Mouse (Mus musculus) heart, embryonic 12.5 days (tissue): Measurements from ENCODE around the gene 2300009A05Rik. TPM values are rescaled to one million over a fixed set of nuclear protein-coding genes. Genes with fewer than 3 reads are reported as not detected.

Source experiments
- ATAC-seq: fragments of 200-750 bp; cut with Nextera tagmentation; 2 replicates; pipeline ENCODE4 v1.8.0; 2017; ENCODE audit warnings: moderate TSS enrichment, moderate library complexity; ENCODE audit not compliant: insufficient number of reproducible peaks, low FRiP score
- H3K27ac ChIP-seq: fragments of 300-500 bp; sonication (generic); 2 replicates; pipeline ENCODE4 v1.5.1; 2016; ENCODE audit warnings: mild to moderate bottlenecking, moderate library complexity; ENCODE audit not compliant: poor library complexity, severe bottlenecking
- H3K27me3 ChIP-seq: fragments of 300-500 bp; sonication (generic); replicated peaks from 2 replicates; pipeline ENCODE4 v1.6.1; 2016; ENCODE audit warnings: mild to moderate bottlenecking, moderate library complexity
- H3K36me3 ChIP-seq: fragments of 300-500 bp; sonication (generic); 2 replicates; pipeline ENCODE4 v1.6.1; 2016; ENCODE audit warnings: mild to moderate bottlenecking, moderate library complexity
- H3K4me1 ChIP-seq: fragments of 300-500 bp; sonication (generic); replicated peaks from 2 replicates; pipeline ENCODE4 v1.6.1; 2016; ENCODE audit warnings: mild to moderate bottlenecking
- H3K4me2 ChIP-seq: fragments of 300-500 bp; sonication (generic); 2 replicates; pipeline ENCODE4 v1.6.1; 2016; ENCODE audit warnings: mild to moderate bottlenecking, moderate library complexity
- H3K4me3 ChIP-seq: fragments of 300-500 bp; sonication (generic); 2 replicates; pipeline ENCODE4 v1.5.1; 2016; ENCODE audit warnings: mild to moderate bottlenecking
- H3K9ac ChIP-seq: fragments of 300-500 bp; sonication (generic); 2 replicates; pipeline ENCODE4 v1.6.1; 2016; ENCODE audit warnings: mild to moderate bottlenecking, moderate library complexity
- H3K9me3 ChIP-seq: fragments of 300-500 bp; sonication (generic); replicated peaks from 2 replicates; pipeline ENCODE4 v1.6.1; 2016; ENCODE audit warnings: mild to moderate bottlenecking, moderate library complexity
- WGBS: fragments of 180-500 bp; shearing (Covaris S2); methylation state at CpG from one replicate; pipeline ENCODE4 v1.1.7; 2016; 5-methylcytosine and 5-hydroxymethylcytosine counted together
- polyA plus RNA-seq: library from polyadenylated mRNA; unstranded; fragments of >200 nt; fragmentation: Nextera tagmentation; extraction: Ambion mirVana; gene quantifications from 2 replicates; pipeline ENCODE4 v1.2.1, GENCODE M21; 2016

Gene 2300009A05Rik
- polyA plus RNA-seq, 1 experiment from 2014 or later: 64.5 TPM

- ATAC-seq: no peak
- 67% methylated on average over 1 of the region's 1 CpGs for WGBS
- Histone ChIP-seq H3K27ac (no peak overlapping the region), H3K9ac (no peak overlapping the region), H3K4me2 (no peak overlapping the region), H3K27me3 (no peaks in the 10 kb centered on the region), H3K9me3 (no peaks in the 10 kb centered on the region), H3K36me3 (no peaks in the 10 kb centered on the region), H3K4me1 (peaks cover 34% of the 10 kb centered on the region), H3K4me3 (no peak overlapping the region)
These were observed 50.9 kb downstream of the 2300009A05Rik start for GRCm38 (mm10) chr9:63348146-63348545.

- peaks cover 34% of the 10 kb centered on the region for H3K4me1 ChIP-seq
- H3K36me3 ChIP-seq: 0 out of 2 replicates have a peak, but pooled peaks cover 2% of the 10 kb centered on the region
- no peak overlapping the region for H3K9ac ChIP-seq
- no peak for ATAC-seq
- H3K9me3 ChIP-seq: no peaks in the 10 kb centered on the region
- H3K4me2 ChIP-seq: no peak overlapping the region
- H3K4me3 ChIP-seq: no peak overlapping the region
- no peaks in the 10 kb centered on the region for H3K27me3 ChIP-seq
- WGBS: 80% methylated on average over 6 of the region's 6 CpGs
- no peak overlapping the region for H3K27ac ChIP-seq
These were observed 53.0 kb downstream of the 2300009A05Rik start for GRCm38 (mm10) chr9:63346029-63346428.

Other genes with a start within 250 kb of the 2300009A05Rik start
- 28.7 and 30.9 TPM in 2 replicates for gene Map2k5, start 21.3 kb downstream of the 2300009A05Rik start, polyA plus RNA-seq
- gene Iqch, start 203.2 kb upstream of the 2300009A05Rik start, polyA plus RNA-seq: 0.08 TPM in 1 of 2 replicates, not detected in the other
- gene Aagab, start 203.4 kb upstream of the 2300009A05Rik start, polyA plus RNA-seq: 23.2 and 26.2 TPM in 2 replicates